Mouse (Mus musculus): ENCODE results near the gene Gpr182. TPM values are rescaled to one million over a fixed set of nuclear protein-coding genes. Genes with fewer than 3 reads are reported as not detected.
"Not testable (repeated sequence)": the region's sequence is repeated elsewhere in the genome, so short reads cannot be mapped to it uniquely, and the experiment has no call there.

Gpr182 gene
- polyA plus RNA-seq (2015; fragmentation: Nextera tagmentation; extraction: Ambion mirVana): 7.5 and 8.3 TPM in 2 replicates

DNA sequence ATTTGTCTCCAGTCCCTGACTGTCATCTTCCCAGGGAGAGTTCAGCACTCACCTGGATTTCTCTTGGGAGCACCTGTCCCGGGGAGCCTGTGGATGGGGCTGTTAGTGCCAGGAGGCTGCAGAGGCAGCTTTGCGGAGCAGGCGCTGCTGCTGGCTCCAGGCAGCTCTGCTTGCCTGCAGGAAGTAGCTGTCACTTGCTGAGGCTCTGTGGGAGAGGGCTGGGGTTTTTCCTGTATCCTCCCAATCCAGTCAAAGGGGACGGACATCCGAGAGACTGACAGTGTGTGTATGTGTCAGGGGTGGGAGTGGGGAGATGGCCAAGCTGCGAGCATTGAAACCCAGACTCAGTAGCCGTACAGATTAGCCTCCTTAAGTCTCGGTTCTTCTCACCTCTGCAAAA is at the start of gene Gpr182:
Gene Gpr182 (minus strand): TSS at position 185 of the 400 bp plus-strand sequence.
- Histone ChIP-seq H3K36me3 (peaks cover 16% of the 10 kb centered on the region), H3K9me3 (replicated peaks) (no peaks in the 10 kb centered on the region), H3K9ac (no peak within 1 kb of the TSS), H3K27ac (0 out of 2 replicates have a peak within 1 kb of the TSS, but pooled peaks have one; percentile 45), H3K4me2 (peak within 1 kb of the TSS; percentile 47), H3K4me1 (peaks cover 58% of the 10 kb centered on the region), H3K27me3 (no peaks in the 10 kb centered on the region), H3K4me3 (replicated peaks) (peak within 1 kb of the TSS; percentile 31)
- 0 out of 2 replicates have a peak, but pooled peaks have one; percentile 38 for ATAC-seq (replicated peaks; ENCODE audit: low FRiP score)
- WGBS: 32% methylated on average over 8 of the region's 8 CpGs

DNA sequence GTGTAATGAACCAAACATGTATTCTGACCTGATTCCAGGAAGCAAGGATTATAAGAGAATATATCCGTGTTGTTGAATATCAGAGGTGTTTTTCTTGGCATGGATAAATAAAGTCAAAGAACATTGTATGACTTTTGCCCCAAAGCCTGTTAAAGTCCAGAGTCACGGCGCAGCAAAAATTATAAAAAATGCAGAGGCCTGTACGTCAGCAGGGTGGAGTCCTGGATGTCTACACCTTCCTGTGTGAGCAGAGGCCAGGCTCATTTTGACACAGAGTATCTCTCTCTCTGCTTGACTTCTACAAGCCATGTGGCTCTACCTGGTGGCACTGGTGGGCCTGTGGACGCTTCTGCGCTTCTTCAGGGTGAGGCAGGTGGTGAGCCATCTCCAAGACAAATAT is 49.4 kb upstream of the Gpr182 start, which contains the start of gene Rdh16:
Gene Rdh16 (plus strand): TSS at position 262 of the 400 bp plus-strand sequence.
- no peaks in the 10 kb centered on the region for H3K9me3 ChIP-seq (replicated peaks)
- H3K36me3 ChIP-seq: no peaks in the 10 kb centered on the region
- no peak within 1 kb of the TSS for H3K27ac ChIP-seq
- H3K4me3 ChIP-seq (replicated peaks): no peak within 1 kb of the TSS
- WGBS: 71% methylated on average over 6 of the region's 6 CpGs
- H3K4me1 ChIP-seq: no peaks in the 10 kb centered on the region
- H3K27me3 ChIP-seq: no peaks in the 10 kb centered on the region
- no peak within 1 kb of the TSS for H3K9ac ChIP-seq
- no peak within 1 kb of the TSS for H3K4me2 ChIP-seq
- no peak for ATAC-seq (replicated peaks; ENCODE audit: low FRiP score)

DNA sequence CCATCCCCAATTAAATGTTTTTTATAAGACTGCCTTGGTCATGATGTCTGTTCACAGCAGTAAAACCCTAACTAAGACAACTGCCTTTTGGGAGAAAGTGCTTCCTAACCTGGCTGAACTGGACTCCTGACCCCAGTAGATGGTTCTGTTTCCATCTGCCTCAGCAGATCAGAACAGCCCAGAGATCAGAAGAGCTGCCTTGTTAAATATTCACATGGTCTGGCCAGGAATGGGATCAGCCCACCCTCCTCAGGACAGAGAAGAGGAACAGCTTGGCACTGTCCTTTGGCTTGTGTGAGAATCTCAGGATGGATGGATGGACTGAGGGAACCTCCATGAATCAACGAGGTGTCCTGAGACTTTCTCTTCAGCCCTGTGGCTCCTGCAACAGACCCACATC is 47.8 kb upstream of the Gpr182 start:
- ATAC-seq (replicated peaks; ENCODE audit: low FRiP score): 0 out of 2 replicates have a peak, but pooled peaks have one; percentile 54
- Histone ChIP-seq H3K4me2 (no peak overlapping the region), H3K36me3 (no peaks in the 10 kb centered on the region), H3K27ac (no peak overlapping the region), H3K9ac (no peak overlapping the region), H3K4me3 (replicated peaks) (no peak overlapping the region), H3K27me3 (no peaks in the 10 kb centered on the region), H3K9me3 (replicated peaks) (peaks cover 2% of the 10 kb centered on the region; the same call in 1 of the 2 replicates), H3K4me1 (no peaks in the 10 kb centered on the region)
- WGBS: 73% methylated on average over 1 of the region's 1 CpGs

DNA sequence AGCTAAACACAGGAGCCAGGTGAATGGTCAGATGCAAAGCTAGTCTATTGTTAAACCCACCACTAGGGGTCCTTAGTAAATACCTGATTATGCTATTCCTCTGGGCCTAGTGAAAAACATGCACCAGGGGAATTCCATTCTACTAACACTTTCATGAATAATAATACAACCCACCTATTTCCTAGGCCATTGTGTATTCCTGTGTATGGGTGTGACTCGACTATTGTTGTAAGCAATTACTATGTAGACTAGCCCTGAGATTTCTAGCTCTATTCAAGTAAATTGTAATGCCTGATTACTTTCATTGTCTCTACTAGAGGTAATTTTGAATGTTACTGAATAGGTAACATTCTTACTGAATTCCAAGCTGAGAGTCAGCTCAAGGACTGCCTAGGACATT is 33.9 kb upstream of the Gpr182 start:
- not testable (repeated sequence) for ATAC-seq (replicated peaks; ENCODE audit: low FRiP score); H3K36me3 ChIP-seq; H3K9ac ChIP-seq; H3K27me3 ChIP-seq; H3K4me1 ChIP-seq; H3K9me3 ChIP-seq (replicated peaks); H3K27ac ChIP-seq; H3K4me2 ChIP-seq; H3K4me3 ChIP-seq (replicated peaks)
- WGBS: 93% methylated on average over 1 of the region's 1 CpGs

DNA sequence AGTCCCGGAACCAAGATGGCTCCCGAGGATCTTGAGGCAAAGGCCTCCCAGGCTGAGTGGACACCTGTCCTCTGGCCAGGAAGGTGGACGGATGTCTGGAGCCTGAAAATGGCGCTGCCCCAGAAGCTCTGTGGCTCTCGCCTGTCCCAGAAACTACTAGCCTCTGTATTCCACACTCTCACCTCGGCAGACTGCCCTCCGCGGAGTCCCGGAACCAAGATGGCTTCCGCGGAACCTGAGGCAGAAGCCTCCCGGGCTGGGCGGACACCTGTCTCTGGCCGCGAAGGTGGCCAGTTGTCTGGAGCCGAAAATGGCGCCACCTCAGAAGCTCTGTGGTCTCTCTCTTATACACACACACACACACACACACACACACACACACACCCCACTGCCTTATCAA is 30.8 kb upstream of the Gpr182 start:
- not testable (repeated sequence) for ATAC-seq (replicated peaks; ENCODE audit: low FRiP score); H3K4me2 ChIP-seq; H3K4me1 ChIP-seq; H3K27ac ChIP-seq; H3K9ac ChIP-seq; H3K27me3 ChIP-seq; H3K9me3 ChIP-seq (replicated peaks); H3K36me3 ChIP-seq; H3K4me3 ChIP-seq (replicated peaks)
- 96% methylated on average over 17 of the region's 17 CpGs for WGBS

DNA sequence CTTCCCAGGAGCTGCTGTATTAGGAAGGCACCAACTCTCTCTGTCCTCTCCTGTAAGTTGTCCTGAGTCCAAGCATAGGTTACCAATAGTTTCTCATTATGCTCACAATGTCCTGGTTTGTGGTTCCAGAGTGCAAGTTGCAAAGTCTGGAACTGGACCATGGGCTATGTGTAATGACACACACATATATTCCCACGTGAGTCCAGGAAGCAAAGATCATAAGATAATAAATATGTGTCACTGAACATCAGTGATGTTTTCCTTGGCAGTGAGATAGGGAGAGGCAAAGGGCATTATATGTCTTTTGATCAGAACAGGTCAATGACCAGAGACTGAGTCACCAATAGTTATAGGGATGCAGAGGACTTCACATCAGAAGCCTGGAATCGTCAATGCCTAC is 24.5 kb upstream of the Gpr182 start, which contains the start of gene Rdh9:
Gene Rdh9 (plus strand): TSS at position 376 of the 400 bp plus-strand sequence.
- Histone ChIP-seq H3K9ac (no peak within 1 kb of the TSS), H3K9me3 (replicated peaks) (no peaks in the 10 kb centered on the region), H3K4me1 (no peaks in the 10 kb centered on the region), H3K36me3 (no peaks in the 10 kb centered on the region), H3K27me3 (no peaks in the 10 kb centered on the region), H3K27ac (no peak within 1 kb of the TSS), H3K4me2 (no peak within 1 kb of the TSS), H3K4me3 (replicated peaks) (no peak within 1 kb of the TSS)
- WGBS: 67% methylated on average over 2 of the region's 2 CpGs
- no peak for ATAC-seq (replicated peaks; ENCODE audit: low FRiP score)

DNA sequence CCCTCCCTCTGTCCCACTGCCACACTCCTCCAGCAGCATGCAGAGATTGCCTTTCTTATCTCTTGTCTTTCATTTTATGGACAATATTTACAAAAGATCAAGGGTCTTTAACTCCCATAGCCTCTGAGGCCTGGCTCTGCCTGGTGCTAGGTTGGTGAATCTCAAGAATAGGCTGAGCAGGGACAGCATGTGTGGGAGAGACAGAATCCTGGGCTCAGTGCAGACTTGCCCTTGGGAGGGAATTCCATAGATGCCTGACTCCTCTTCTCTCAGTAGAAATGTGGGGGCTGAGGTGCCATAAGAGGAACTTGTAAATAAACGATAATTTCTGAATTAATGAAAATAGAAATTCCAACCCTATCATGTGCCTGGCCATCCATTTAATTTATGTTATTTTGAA is 15.0 kb upstream of the Gpr182 start:
- no peak overlapping the region for H3K27ac ChIP-seq
- H3K9me3 ChIP-seq (replicated peaks): no peaks in the 10 kb centered on the region
- WGBS: 63% methylated on average over 1 of the region's 1 CpGs
- H3K9ac ChIP-seq: no peak overlapping the region
- no peaks in the 10 kb centered on the region for H3K36me3 ChIP-seq
- no peak overlapping the region for H3K4me3 ChIP-seq (replicated peaks)
- H3K4me1 ChIP-seq: peaks cover 9% of the 10 kb centered on the region
- H3K27me3 ChIP-seq: no peaks in the 10 kb centered on the region
- H3K4me2 ChIP-seq: no peak overlapping the region
- no peak; the same call in 1 of the 2 replicates for ATAC-seq (replicated peaks; ENCODE audit: low FRiP score)

DNA sequence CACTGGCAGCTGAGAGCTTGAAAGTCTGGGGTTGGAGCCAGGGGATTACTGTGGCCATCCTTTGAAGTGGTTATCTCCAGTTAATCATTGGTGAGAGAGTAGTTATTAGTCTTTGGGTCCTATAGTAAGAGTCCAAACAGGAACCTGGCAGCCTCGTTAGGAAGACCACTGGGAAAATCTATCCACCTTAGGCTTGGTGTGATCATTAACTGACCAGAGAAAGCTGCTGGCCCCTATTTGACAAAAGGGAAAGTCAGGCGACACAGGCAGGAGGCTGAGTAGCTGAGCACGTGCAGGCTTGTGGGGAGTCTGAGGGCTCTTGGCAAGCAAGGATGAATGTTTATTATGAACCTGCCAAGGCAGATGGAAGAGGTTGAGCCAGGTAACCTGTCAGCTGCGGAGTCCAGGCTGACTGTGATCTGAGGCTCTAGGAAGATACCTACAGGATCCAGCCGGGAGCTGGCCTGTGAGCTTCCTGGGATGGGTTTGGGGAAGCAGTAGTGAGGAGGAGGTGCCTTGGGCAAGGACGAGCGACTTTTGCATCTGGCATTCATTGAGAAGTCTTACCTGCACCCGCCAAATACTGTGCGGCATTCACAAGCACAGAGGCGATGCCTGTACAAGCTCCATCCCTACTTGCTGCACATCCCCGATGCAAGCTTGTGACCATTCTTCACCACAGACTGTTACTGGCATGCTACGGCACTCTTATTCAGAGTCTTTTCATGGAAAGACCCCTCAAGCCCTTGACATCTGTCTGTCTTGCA is 12.6 kb upstream of the Gpr182 start:
- H3K4me3 ChIP-seq (replicated peaks): no peak overlapping the region
- WGBS: 63% methylated on average over 12 of the region's 12 CpGs

DNA sequence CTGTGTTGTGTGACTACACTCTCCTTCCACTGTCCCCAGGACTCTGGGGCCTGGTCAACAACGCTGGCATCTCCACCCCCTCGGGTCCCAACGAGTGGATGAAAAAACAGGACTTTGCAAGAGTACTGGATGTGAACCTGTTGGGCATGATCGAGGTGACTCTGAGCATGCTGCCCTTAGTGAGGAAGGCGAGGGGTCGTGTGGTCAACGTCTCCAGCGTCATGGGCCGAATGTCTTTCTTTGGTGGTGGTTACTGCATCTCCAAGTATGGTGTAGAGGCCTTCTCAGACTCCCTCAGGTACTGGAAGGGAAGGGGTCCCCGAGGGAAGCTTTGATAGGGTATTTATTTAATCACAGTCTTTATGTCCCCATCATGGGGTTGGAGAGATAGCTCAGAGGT is 11.4 kb upstream of the Gpr182 start:
- not testable (repeated sequence) for H3K27me3 ChIP-seq; H3K9me3 ChIP-seq (replicated peaks); H3K4me2 ChIP-seq; H3K9ac ChIP-seq; H3K4me3 ChIP-seq (replicated peaks); H3K36me3 ChIP-seq; ATAC-seq (replicated peaks; ENCODE audit: low FRiP score)
- H3K27ac ChIP-seq: peak overlapping the region; percentile 52; the same call in 1 of the 2 replicates
- 85% methylated on average over 10 of the region's 10 CpGs for WGBS
- peaks cover 12% of the 10 kb centered on the region for H3K4me1 ChIP-seq

More for the DNA sequence above, 12.6 kb upstream of the Gpr182 start:
- Histone ChIP-seq H3K9me3 (replicated peaks) (no peaks in the 10 kb centered on the region), H3K9ac (no peak overlapping the region), H3K27ac (peak overlapping the region; percentile 82), H3K4me2 (peak overlapping the region; percentile 25; the same call in 1 of the 2 replicates), H3K4me1 (peaks cover 9% of the 10 kb centered on the region), H3K36me3 (no peaks in the 10 kb centered on the region), H3K27me3 (no peaks in the 10 kb centered on the region)
- peak; percentile 89 for ATAC-seq (replicated peaks; ENCODE audit: low FRiP score)

DNA sequence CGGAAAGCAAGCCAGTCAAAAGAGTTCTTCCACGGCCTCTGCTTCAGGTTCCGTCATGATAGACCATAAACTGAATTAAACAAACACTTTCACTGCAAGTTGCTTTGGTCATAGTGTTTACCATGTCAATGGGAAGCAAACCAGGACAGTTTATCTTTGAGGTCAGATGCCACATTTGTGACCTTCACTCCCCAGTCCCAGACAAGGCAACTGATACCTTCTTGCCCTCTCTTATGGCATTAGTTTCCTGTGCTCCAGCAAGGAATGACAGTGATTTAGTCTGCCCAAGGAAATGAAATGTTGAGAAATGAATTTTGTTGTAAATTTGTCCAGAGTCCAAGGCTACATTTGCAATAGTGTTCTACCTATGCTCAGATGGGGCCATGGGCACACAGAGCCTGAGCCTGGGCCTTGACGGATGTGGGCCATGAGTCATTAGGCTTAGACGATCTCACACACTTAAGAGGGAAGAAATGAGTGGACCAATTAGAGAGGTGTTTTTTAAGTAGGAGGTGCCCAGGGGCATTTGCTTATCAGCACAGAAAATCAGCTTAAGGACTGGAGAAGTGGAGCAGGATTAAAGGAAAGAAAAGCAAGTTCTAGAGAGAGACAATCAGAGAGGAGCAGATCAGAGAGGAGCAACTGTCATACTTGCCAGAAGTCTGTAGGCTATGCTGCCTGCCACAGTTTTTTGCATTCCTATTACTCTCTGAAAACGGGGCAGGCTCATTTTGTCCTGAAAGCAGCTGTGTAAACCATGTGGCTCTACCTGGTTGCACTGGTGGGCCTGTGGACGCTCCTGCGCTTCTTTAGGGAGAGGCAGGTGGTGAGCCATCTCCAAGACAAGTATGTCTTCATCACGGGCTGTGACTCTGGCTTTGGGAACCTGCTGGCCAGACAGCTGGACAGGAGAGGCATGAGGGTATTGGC is 7.9 kb upstream of the Gpr182 start, which contains the start of the genes Rdh1 and Rdh16f1:
Gene Rdh1 (plus strand): TSS at position 541 of the 930 bp plus-strand sequence.
Gene Rdh16f1 (plus strand): TSS at position 607 of the 930 bp plus-strand sequence.
- H3K4me1 ChIP-seq: peaks cover 20% of the 10 kb centered on the region
- no peaks in the 10 kb centered on the region for H3K9me3 ChIP-seq (replicated peaks)
- H3K36me3 ChIP-seq: no peaks in the 10 kb centered on the region
- H3K27ac ChIP-seq: 0 out of 2 replicates have a peak within 1 kb of the TSS, but pooled peaks have one; percentile 2
- no peak within 1 kb of the TSS for H3K4me3 ChIP-seq (replicated peaks)
- 59% methylated on average over 9 of the region's 9 CpGs for WGBS
- no peaks in the 10 kb centered on the region for H3K27me3 ChIP-seq
- no peak within 1 kb of the TSS for H3K9ac ChIP-seq
- H3K4me2 ChIP-seq: no peak within 1 kb of the TSS
- ATAC-seq (replicated peaks; ENCODE audit: low FRiP score): no peak

DNA sequence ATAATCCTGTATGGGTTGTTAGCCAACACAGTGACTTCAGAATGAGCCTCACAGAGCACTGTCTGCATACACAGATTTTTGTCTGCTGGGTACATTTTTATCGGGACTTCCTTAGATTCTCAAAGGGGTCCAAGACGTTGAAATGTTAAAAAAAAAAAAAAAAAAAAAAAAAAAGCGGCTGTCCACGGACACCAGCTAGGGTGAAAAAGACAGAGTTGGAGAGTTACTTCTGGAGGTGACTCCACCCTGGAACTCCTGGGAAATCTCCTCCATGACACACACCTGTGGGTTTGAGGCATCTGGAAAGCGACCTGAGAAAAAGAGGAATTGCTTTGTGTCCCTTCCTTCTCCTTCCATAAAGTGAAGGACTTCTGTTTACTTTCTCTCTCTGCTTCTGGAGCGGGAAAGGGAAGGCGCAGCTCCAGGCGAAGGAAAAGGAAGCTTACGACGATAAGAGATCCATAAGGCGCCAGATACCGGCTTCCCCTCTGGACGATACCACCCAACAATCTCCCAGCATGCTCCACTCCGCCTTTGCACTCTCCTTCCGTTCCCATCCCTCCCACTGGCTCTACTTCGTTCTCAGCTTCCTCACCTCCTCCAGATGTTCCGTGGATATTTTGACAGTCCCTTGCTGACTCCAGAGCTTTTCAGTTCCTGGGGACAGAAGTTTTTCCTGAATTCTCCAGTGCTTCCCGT is 4.4 kb upstream of the Gpr182 start:
- H3K4me1 ChIP-seq: peaks cover 24% of the 10 kb centered on the region
- peak overlapping the region; percentile 54; the same call in 1 of the 2 replicates for H3K27ac ChIP-seq
- H3K4me2 ChIP-seq: peak overlapping the region; percentile 48
- H3K9ac ChIP-seq: 0 out of 2 replicates have a peak overlapping the region, but pooled peaks have one; percentile 17
- WGBS: 46% methylated on average over 18 of the region's 18 CpGs
- no peaks in the 10 kb centered on the region for H3K36me3 ChIP-seq
- 0 out of 2 replicates have a peak overlapping the region, but pooled peaks have one; percentile 5 for H3K4me3 ChIP-seq (replicated peaks)
- ATAC-seq (replicated peaks; ENCODE audit: low FRiP score): no peak
- no peaks in the 10 kb centered on the region for H3K9me3 ChIP-seq (replicated peaks)
- H3K27me3 ChIP-seq: no peaks in the 10 kb centered on the region

All from kidney, embryonic 15.5 days (tissue).